Mouse (Mus musculus): ENCODE data around the gene St6galnac4.

- TF ChIP-seq POLR2A (IDR thresholded peaks at IDR 0.05; ENCODE audit: low read depth, low read length) (peak; percentile 23; the same call in 1 of the 2 replicates), CTCF (IDR thresholded peaks at IDR 0.05; ENCODE audit: extremely low read depth, insufficient read length, insufficient replicate concordance, low read depth, low read length) (no peak)
Measured at GRCm38 (mm10) chr2:32646379-32647056, 59.6 kb downstream of the St6galnac4 start, which contains the start of gene Eng.
